Mouse (Mus musculus) heart, postnatal 14 days (tissue): Measurements from ENCODE around the gene Ankrd13c. TPM values are rescaled to one million over a fixed set of nuclear protein-coding genes. Genes with fewer than 3 reads are reported as not detected.

Experiments
- total RNA-seq, 2 experiments: library from RNA; stranded (reverse); gene quantifications; 2 replicates each; pipeline ENCODE4 v1.2.3; 2021

Ankrd13c gene
- total RNA-seq, 2 experiments from 2014 or later, result 33.1 to 37.3 TPM

Other genes with a start within 250 kb of the Ankrd13c start
- gene Cth, start 22.2 kb upstream of the Ankrd13c start, total RNA-seq, result under 1 TPM; 0.76 to 0.91 TPM
- 10 to 100 TPM; 66.0 to 69.1 TPM for gene Srsf11, start 89.4 kb downstream of the Ankrd13c start, total RNA-seq
- gene Lrrc40, start 89.4 kb downstream of the Ankrd13c start, total RNA-seq, result 10 to 100 TPM; 11.6 to 13.5 TPM